Mouse (Mus musculus) megakaryocyte, embryonic 14.5 days (primary cell): ENCODE results near the gene Actbl2.

Experiments used
- FLI1 ChIP-seq: IDR thresholded peaks from 2 replicates; pipeline ENCODE4 v1.6.1; 2012; ENCODE audit warnings: low read length, inconsistent platforms, mixed read lengths
- GATA1 ChIP-seq: IDR thresholded peaks from 3 replicates; pipeline ENCODE4 v1.6.1; 2012; ENCODE audit warnings: mixed read lengths, low read length, inconsistent platforms, borderline replicate concordance

- no peak for TF ChIP-seq GATA1
- no peak for TF ChIP-seq FLI1
Observed at GRCm38 (mm10) chr13:111291161-111291957, 36.5 kb downstream of the Actbl2 start.
